ENCODE assay signal across 14 mouse cellular contexts in the genomic region with DNA sequence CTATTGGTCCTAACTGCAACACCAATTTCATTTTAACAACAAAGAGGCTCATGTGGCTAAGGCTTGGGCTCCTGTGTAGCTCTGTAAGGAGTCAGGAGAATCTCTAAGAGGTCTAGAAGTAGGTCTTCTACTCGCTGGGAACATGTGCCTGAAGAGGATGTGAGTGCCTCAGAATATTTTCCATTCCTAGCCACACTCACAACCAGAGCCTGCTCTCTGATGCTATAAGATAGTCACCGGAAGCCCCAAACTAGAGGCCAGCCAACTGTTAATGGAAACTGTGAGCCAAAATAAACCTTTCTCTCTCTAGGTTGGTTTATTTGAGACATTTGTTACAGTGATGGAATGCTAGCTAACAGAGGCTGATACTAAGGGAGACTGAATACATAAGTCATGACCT. TPM values are rescaled to one million over a fixed set of nuclear protein-coding genes. Genes with fewer than 3 reads are reported as not detected.
DNase-seq lines count a peak whose midpoint lies in the region; ATAC-seq and TF ChIP-seq lines count a peak whose summit lies in the region.
"Had no signal": no experiment of that assay in that cellular context is flagged by ENCODE, and none has a peak within 500 bp of the region (broad histone marks: within the 10 kb centered on the region; RNA-seq: fewer than 3 reads in every experiment).

No protein-coding gene starts in this region.

- no peak for ATAC-seq in liver, postnatal 0 days
- ATAC-seq: forebrain, embryonic 16.5 days had no signal

- no peaks in the 10 kb centered on the region for H3K36me3 ChIP-seq in liver, postnatal 0 days (replicated peaks; ENCODE audit: insufficient read depth, low read length)
- H3K36me3 ChIP-seq: midbrain, embryonic 10.5 days; neural tube, embryonic 12.5 days had no signal

- no peak overlapping the region for H3K9ac ChIP-seq in liver, postnatal 0 days (replicated peaks)
- H3K9ac ChIP-seq: neural tube, embryonic 12.5 days had no signal

- no peaks in the 10 kb centered on the region for H3K9me3 ChIP-seq in liver, postnatal 0 days (ENCODE audit: low read length)
- H3K9me3 ChIP-seq: midbrain, embryonic 10.5 days; neural tube, embryonic 12.5 days had no signal

- no peak overlapping the region for H3K4me3 ChIP-seq in bone marrow macrophage, adult 2 months (ENCODE audit: insufficient read depth, low read length)
- no peak overlapping the region for H3K4me3 ChIP-seq in liver, postnatal 0 days (ENCODE audit: low read depth, low read length)
- H3K4me3 ChIP-seq: midbrain, embryonic 10.5 days; neural tube, embryonic 12.5 days had no signal

- peak overlapping the region; percentile 22; the same call in 1 of the 2 replicates for H3K27ac ChIP-seq in bone marrow macrophage, adult 2 months (ENCODE audit: insufficient read depth, low read depth, low read length)
- 0 out of 2 replicates have a peak overlapping the region, but pooled peaks have one; percentile 18 for H3K27ac ChIP-seq in liver, postnatal 0 days (ENCODE audit: low read depth)
- H3K27ac ChIP-seq: midbrain, embryonic 10.5 days; neural tube, embryonic 12.5 days had no signal

- TF ChIP-seq POLR2A in bone marrow macrophage, adult 2 months (IDR thresholded peaks at IDR 0.05; ENCODE audit: borderline replicate concordance, low read depth, low read length) = no peak

- WGBS in liver, postnatal 0 days (ENCODE audit: insufficient replicate concordance) = 33% methylated on average over 2 of the region's 2 CpGs

- H3K4me1 ChIP-seq in bone marrow macrophage, adult 2 months (ENCODE audit: control insufficient read depth, insufficient read depth, low read length) = peaks cover 9% of the 10 kb centered on the region
- H3K4me1 ChIP-seq in liver, postnatal 0 days (ENCODE audit: insufficient read depth) = peaks cover 7% of the 10 kb centered on the region
- H3K4me1 ChIP-seq: midbrain, embryonic 10.5 days; neural tube, embryonic 12.5 days had no signal

- DNase-seq in lung, postnatal 36 days = peak; percentile 22
- DNase-seq in lung, postnatal 4 days = no peak
- no peak for DNase-seq in liver, postnatal 0 days
- DNase-seq in cerebellum, adult 11 months = no peak
- DNase-seq in adrenal gland, postnatal 14 days = no peak
- DNase-seq in urinary bladder, adult 18-20 months (ENCODE audit: low spot score in 2 of 2) = no peak
- DNase-seq: gastrocnemius, postnatal 14 days; retina, postnatal 1 day; thymus, postnatal 4 days had no signal

- H3K4me2 ChIP-seq in liver, postnatal 0 days (ENCODE audit: low read depth, low read length) = no peak overlapping the region
- H3K4me2 ChIP-seq: neural tube, embryonic 12.5 days had no signal

- TF ChIP-seq CTCF in bone marrow macrophage, adult 2 months (IDR thresholded peaks at IDR 0.05; ENCODE audit: low read depth, low read length) = no peak
- TF ChIP-seq CTCF in liver, postnatal 0 days (IDR thresholded peaks at IDR 0.05; ENCODE audit: low read depth) = no peak

- TF ChIP-seq EP300 in liver, postnatal 0 days (IDR thresholded peaks at IDR 0.05; ENCODE audit: low read depth) = no peak

- H3K27me3 ChIP-seq in liver, postnatal 0 days (ENCODE audit: insufficient read depth, low read length) = no peaks in the 10 kb centered on the region
- H3K27me3 ChIP-seq: neural tube, embryonic 12.5 days had no signal

RNA-seq across cellular contexts. Expression of a gene that starts 26.4 kb away (rescaled TPM):
- 3.3 and 4.0 TPM in 2 replicates for polyA plus RNA-seq in bone marrow macrophage, adult 2 months (2012; ENCODE audit: insufficient read depth, insufficient read length, missing spikeins)
- 0.75 TPM in 2 replicates for polyA plus RNA-seq in liver, postnatal 0 days (2015; fragmentation: Nextera tagmentation; extraction: Ambion mirVana)
- total RNA-seq in adrenal gland, postnatal 14 days (2021) = 0.56 and 2.1 TPM in 2 replicates
- polyA plus RNA-seq: liver, adult 2 months had no signal
